Mouse (Mus musculus) spleen, adult 2 months (tissue): ENCODE measurements at regions not wholly inside any gene's neighbourhood (a gene's known extent, or its start where the extent isn't known, plus 50 kb on each side); places are given as distances from the start of the nearest gene placed in this dataset.
A peak's percentile ranks its signal among the peaks of the same experiment; 100 is the strongest.

Experiments used
- DNase-seq, 2 experiments: peaks; one replicate each; pipeline versions ENCODE4 v3.0.0 to v3.0.0-alpha.2; 2012 to 2021; ENCODE audit warnings: low spot score in 2 of 2, low read depth in 1 of 2
- H3K27ac ChIP-seq: fragments of 200-500 bp; 2 replicates; pipeline ENCODE4 v1.5.1; 2012; ENCODE audit warnings: low read length, inconsistent platforms; ENCODE audit not compliant: insufficient read depth
- H3K27me3 ChIP-seq: fragments of 200-500 bp; 2 replicates; pipeline ENCODE4 v1.6.1; 2012; ENCODE audit warnings: mild to moderate bottlenecking, moderate library complexity, low read length, inconsistent platforms; ENCODE audit not compliant: control insufficient read depth, insufficient read depth
- H3K36me3 ChIP-seq: fragments of 200-500 bp; 2 replicates; pipeline ENCODE4 v1.6.1; 2012; ENCODE audit warnings: mild to moderate bottlenecking, low read length, inconsistent platforms; ENCODE audit not compliant: control insufficient read depth, insufficient read depth
- H3K4me1 ChIP-seq: fragments of 200-500 bp; 2 replicates; pipeline ENCODE4 v1.6.1; 2011; ENCODE audit warnings: inconsistent platforms; ENCODE audit not compliant: control insufficient read depth, insufficient read depth, insufficient read length
- H3K4me3 ChIP-seq: fragments of 200-500 bp; 2 replicates; pipeline ENCODE4 v1.5.1; 2011; ENCODE audit warnings: mild to moderate bottlenecking, inconsistent platforms; ENCODE audit not compliant: insufficient read depth, insufficient read length; ENCODE audit errors: extremely low read depth
- CTCF ChIP-seq: fragments of 200-500 bp; IDR thresholded peaks from 2 replicates; pipeline ENCODE4 v1.5.1; 2011; ENCODE audit warnings: mild to moderate bottlenecking, inconsistent platforms; ENCODE audit not compliant: insufficient read depth, insufficient read length, insufficient replicate concordance; ENCODE audit errors: extremely low read depth
- POLR2A ChIP-seq: fragments of 200-500 bp; IDR thresholded peaks from 2 replicates; pipeline ENCODE4 v1.6.1; 2011; ENCODE audit warnings: low read depth, low read length, inconsistent platforms
- WGBS: fragments of 180-500 bp; shearing (Covaris S2); methylation state at CpG from one replicate; pipeline ENCODE4 v1.1.7; 2018; 5-methylcytosine and 5-hydroxymethylcytosine counted together

DNA sequence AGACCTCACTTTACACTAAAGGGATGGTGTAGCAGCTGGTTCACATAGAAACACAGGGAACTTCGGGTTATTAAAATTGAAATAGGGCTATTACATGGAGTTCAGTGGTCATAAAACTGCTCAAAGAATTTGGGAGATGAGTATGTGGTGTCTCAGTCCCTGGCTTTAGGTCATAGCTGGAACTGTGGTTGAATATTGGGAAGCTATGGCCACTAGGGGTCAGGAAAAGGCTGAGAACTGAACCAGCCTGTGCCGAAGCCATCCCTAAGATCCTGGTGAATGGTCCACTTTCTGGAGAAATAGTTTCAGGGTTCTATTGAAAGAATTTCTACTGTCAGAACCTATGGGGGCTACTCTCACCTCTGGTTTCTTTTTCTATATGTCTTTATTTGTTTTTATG is 229.0 kb downstream of the Ankrd50 start:
- 14% methylated on average over 2 of the region's 2 CpGs for WGBS
- no peaks in the 10 kb centered on the region for H3K36me3 ChIP-seq
- H3K27ac ChIP-seq: no peak overlapping the region
- no peak overlapping the region for H3K4me3 ChIP-seq
- peaks cover under 1% of the 10 kb centered on the region; the same call in 1 of the 2 replicates for H3K4me1 ChIP-seq
- DNase-seq: no peak
- H3K27me3 ChIP-seq: no peaks in the 10 kb centered on the region
- TF ChIP-seq CTCF (peak; percentile 16; the same call in 1 of the 2 replicates), POLR2A (no peak)

DNA sequence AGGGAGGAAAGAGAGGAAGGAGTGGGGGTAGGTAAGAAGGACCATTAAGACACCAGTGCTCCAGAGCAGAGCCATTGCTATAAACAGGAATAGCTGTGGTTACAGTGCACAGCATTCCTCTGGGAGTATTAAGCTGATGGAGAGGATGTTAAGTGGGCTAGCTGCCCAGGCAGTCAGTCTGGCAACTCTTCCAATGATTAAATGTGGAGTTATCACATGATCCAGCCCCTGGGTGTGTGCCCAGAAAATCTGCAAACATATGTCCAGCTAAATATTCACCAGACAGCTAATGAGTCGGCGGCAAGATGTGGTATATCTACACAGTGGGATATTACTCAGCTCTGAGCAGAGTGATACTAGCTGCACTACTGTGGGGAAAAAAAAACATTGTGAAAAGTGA is 229.7 kb downstream of the Ankrd50 start:
- TF ChIP-seq POLR2A: no peak
- no peak for TF ChIP-seq CTCF
- 74% methylated on average over 2 of the region's 2 CpGs for WGBS
- DNase-seq: no peak

DNA sequence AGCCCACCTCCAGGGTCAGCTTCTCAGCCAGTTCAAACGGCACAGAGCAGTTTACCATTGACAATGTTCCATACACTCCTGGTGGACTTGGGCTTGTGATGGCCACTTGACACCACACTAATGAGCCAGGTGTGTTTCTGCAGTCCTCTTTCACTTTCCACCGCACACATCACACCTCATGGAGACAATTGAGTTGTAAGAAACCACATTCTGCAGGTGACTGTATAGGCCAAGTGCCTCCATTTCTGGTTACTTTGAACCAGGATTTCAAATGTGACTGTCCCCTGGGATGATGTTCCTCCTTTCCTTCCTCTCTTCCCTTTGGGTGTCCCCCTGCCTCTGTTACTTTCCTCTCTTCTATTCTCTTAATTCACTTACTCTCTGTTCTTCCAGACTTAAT is 233.1 kb downstream of the Ankrd50 start:
- H3K27ac ChIP-seq: no peak overlapping the region
- H3K27me3 ChIP-seq: no peaks in the 10 kb centered on the region
- H3K4me1 ChIP-seq: peaks cover 3% of the 10 kb centered on the region; the same call in 1 of the 2 replicates
- no peaks in the 10 kb centered on the region for H3K36me3 ChIP-seq
- TF ChIP-seq CTCF (no peak), POLR2A (no peak)
- 67% methylated on average over 2 of the region's 2 CpGs for WGBS
- no peak for DNase-seq
- H3K4me3 ChIP-seq: no peak overlapping the region

More for the DNA sequence above, 229.7 kb downstream of the Ankrd50 start:
- H3K27me3 ChIP-seq: no peaks in the 10 kb centered on the region
- no peak overlapping the region for H3K27ac ChIP-seq
- H3K4me1 ChIP-seq: peaks cover 3% of the 10 kb centered on the region; the same call in 1 of the 2 replicates
- H3K4me3 ChIP-seq: no peak overlapping the region
- no peaks in the 10 kb centered on the region for H3K36me3 ChIP-seq

DNA sequence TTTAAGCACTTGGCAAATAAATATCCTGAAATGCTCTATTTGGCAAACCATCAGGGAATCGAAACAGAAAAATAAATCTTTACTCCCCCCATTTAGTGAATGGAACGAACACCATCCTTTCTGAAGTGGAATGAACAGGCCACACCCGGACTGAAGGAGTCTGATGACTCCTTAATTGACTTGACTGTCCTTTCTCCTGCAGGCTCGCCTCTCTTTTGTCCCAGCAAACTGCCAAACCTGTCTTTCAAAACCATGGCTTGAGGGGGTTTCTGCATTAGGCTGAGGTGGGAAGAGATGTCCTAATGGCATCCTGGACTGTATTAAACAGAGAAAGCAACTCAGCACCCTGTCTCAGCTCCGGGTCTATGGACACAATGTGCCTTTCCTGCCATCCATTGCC is 234.1 kb downstream of the Ankrd50 start:
- WGBS: 85% methylated on average over 5 of the region's 5 CpGs
- Histone ChIP-seq H3K36me3 (no peaks in the 10 kb centered on the region), H3K4me1 (peaks cover 3% of the 10 kb centered on the region; the same call in 1 of the 2 replicates), H3K27me3 (no peaks in the 10 kb centered on the region), H3K27ac (no peak overlapping the region), H3K4me3 (no peak overlapping the region)
- no peak for DNase-seq
- no peak for TF ChIP-seq POLR2A

DNA sequence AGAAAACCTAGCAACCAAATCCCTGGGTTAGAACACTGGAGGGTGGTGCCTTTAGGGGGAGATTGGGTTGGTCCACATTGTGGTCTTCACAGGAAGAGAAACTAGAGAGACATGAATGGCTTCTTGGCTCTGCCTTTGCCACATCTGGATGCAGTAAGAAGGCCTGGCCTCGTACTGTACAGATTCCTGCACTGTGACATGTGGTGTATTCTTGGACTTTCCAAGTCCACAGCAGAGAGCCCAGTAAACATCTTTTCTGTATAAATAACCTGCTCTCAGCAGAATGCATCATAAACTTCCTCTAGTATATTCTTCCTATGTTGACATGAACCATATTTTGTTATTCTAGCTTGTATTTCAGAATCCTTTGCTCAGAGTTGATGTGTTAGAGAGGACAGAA is 235.7 kb downstream of the Ankrd50 start:
- Histone ChIP-seq H3K36me3 (no peaks in the 10 kb centered on the region), H3K4me3 (no peak overlapping the region), H3K27ac (no peak overlapping the region), H3K4me1 (peaks cover 3% of the 10 kb centered on the region; the same call in 1 of the 2 replicates), H3K27me3 (no peaks in the 10 kb centered on the region)
- DNase-seq: no peak
- 72% methylated on average over 1 of the region's 1 CpGs for WGBS
- TF ChIP-seq POLR2A (no peak), CTCF (no peak)

GRCm38 (mm10) chr3:38246439-38246838 is 238.2 kb downstream of the Ankrd50 start:
- no peaks in the 10 kb centered on the region for H3K27me3 ChIP-seq

GRCm38 (mm10) chr3:38243209-38243608 is 241.4 kb downstream of the Ankrd50 start:
- no peaks in the 10 kb centered on the region for H3K36me3 ChIP-seq
- H3K27me3 ChIP-seq: no peaks in the 10 kb centered on the region
- H3K4me3 ChIP-seq: no peak overlapping the region
- TF ChIP-seq POLR2A: no peak
- TF ChIP-seq CTCF: no peak
- WGBS: 91% methylated on average over 3 of the region's 3 CpGs
- no peak for DNase-seq
- H3K4me1 ChIP-seq: no peaks in the 10 kb centered on the region
- no peak overlapping the region for H3K27ac ChIP-seq

More at GRCm38 (mm10) chr3:38246439-38246838, 238.2 kb downstream of the Ankrd50 start:
- H3K4me1 ChIP-seq: peaks cover 3% of the 10 kb centered on the region; the same call in 1 of the 2 replicates
- no peak for DNase-seq
- no peak overlapping the region for H3K27ac ChIP-seq
- TF ChIP-seq POLR2A (no peak), CTCF (no peak)
- 87% methylated on average over 2 of the region's 2 CpGs for WGBS
- no peak overlapping the region for H3K4me3 ChIP-seq
- H3K36me3 ChIP-seq: no peaks in the 10 kb centered on the region

DNA sequence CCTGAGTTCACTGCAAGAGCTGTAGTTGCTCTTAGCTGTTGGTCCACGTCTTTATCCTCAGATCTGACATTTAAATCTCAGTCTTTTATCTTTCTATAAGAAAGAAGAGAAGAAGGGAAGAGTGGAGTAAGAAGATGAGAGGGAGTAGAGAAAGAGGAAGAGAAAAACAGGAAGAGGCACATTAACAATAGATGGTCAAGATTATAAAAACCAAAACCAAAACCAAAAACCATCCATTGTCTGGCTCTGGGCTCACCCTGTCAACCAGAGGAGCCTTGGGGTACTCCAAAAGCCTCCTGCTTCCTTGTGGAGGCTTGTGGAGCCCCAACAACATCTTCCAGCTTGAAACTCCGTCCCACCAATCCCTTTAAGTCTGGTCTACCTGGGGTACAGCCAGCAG is 247.0 kb downstream of the Ankrd50 start:
- TF ChIP-seq POLR2A: no peak
- TF ChIP-seq CTCF: no peak
- 57% methylated on average over 2 of the region's 2 CpGs for WGBS
- Histone ChIP-seq H3K4me1 (peaks cover 4% of the 10 kb centered on the region; the same call in 1 of the 2 replicates), H3K27me3 (no peaks in the 10 kb centered on the region), H3K36me3 (no peaks in the 10 kb centered on the region), H3K27ac (no peak overlapping the region), H3K4me3 (no peak overlapping the region)
- DNase-seq: no peak
